Mouse (Mus musculus) kidney, adult 8-10 months (tissue): ENCODE data around the gene Sqor.

Experiments
- DNase-seq, 2 experiments: peaks; one replicate each; pipeline ENCODE4 v3.0.0; 2022

Sqor gene

GRCm38 (mm10) chr2:122765071-122765793, at the start of gene Sqor:
TSS of gene Sqor (plus strand) at chr2:122765237.
- DNase-seq: peak; percentile 80 to 83

- no peak for DNase-seq
These were observed 48.7 kb upstream of the Sqor start for GRCm38 (mm10) chr2:122716301-122716842.

GRCm38 (mm10) chr2:122719232-122719631, 45.8 kb upstream of the Sqor start:
- DNase-seq: no peak

- DNase-seq: no peak
These were observed 44.5 kb upstream of the Sqor start for GRCm38 (mm10) chr2:122720564-122720963.

- peak in 1 of 2 experiments; percentile 45 for DNase-seq
These were observed 39.4 kb upstream of the Sqor start for GRCm38 (mm10) chr2:122725604-122726003.

- no peak for DNase-seq
These were observed 33.6 kb upstream of the Sqor start for GRCm38 (mm10) chr2:122731456-122731855.

GRCm38 (mm10) chr2:122737894-122738830, 26.9 kb upstream of the Sqor start, which contains the start of gene Bloc1s6:
TSS of gene Bloc1s6 (plus strand) at chr2:122738503.
- DNase-seq: peak; percentile 89 to 92

GRCm38 (mm10) chr2:122739023-122739422, 26.0 kb upstream of the Sqor start:
- no peak for DNase-seq

GRCm38 (mm10) chr2:122746461-122746860, 18.6 kb upstream of the Sqor start:
- DNase-seq: no peak

- DNase-seq: peak; percentile 27 to 66
These were observed 11.2 kb upstream of the Sqor start for GRCm38 (mm10) chr2:122753739-122754343.

- no peak for DNase-seq
These were observed 5.2 kb upstream of the Sqor start for GRCm38 (mm10) chr2:122759791-122760190.

- DNase-seq: no peak
These were observed 2.0 kb upstream of the Sqor start for GRCm38 (mm10) chr2:122762991-122763390.

GRCm38 (mm10) chr2:122764526-122764925, 511 bp upstream of the Sqor start:
- DNase-seq: no peak

GRCm38 (mm10) chr2:122765794-122766145, 733 bp downstream of the Sqor start:
- DNase-seq: no peak

GRCm38 (mm10) chr2:122771002-122771401, 6.0 kb downstream of the Sqor start:
- peak in 1 of 2 experiments; percentile 49 for DNase-seq

GRCm38 (mm10) chr2:122772899-122773298, 7.9 kb downstream of the Sqor start:
- DNase-seq: no peak

- DNase-seq: no peak
These were observed 10.5 kb downstream of the Sqor start for GRCm38 (mm10) chr2:122775491-122775890.

- no peak for DNase-seq
These were observed 11.8 kb downstream of the Sqor start for GRCm38 (mm10) chr2:122776823-122777222.

GRCm38 (mm10) chr2:122779967-122780366, 14.9 kb downstream of the Sqor start:
- no peak for DNase-seq

- DNase-seq: no peak
These were observed 15.4 kb downstream of the Sqor start for GRCm38 (mm10) chr2:122780447-122780846.

GRCm38 (mm10) chr2:122781590-122782356, 16.7 kb downstream of the Sqor start:
- DNase-seq: no peak

- no peak for DNase-seq
These were observed 18.7 kb downstream of the Sqor start for GRCm38 (mm10) chr2:122783730-122784129.
